Mouse (Mus musculus) limb, embryonic 11.5 days (tissue): ENCODE measurements around the gene Lamtor3. TPM values are rescaled to one million over a fixed set of nuclear protein-coding genes. Genes with fewer than 3 reads are reported as not detected.
A peak's percentile ranks its signal among the peaks of the same experiment; 100 is the strongest.

Experiments
- ATAC-seq: fragments of 200-750 bp; cut with Nextera tagmentation; 2 replicates; pipeline ENCODE4 v1.8.0; 2017; ENCODE audit warnings: low read depth; ENCODE audit not compliant: insufficient number of reproducible peaks, low FRiP score, low TSS enrichment
- DNase-seq: peaks from one replicate; pipeline ENCODE4 v3.0.0-alpha.2; 2015; ENCODE audit warnings: low spot score
- H3K27ac ChIP-seq: fragments of 300-500 bp; sonication (generic); replicated peaks from 2 replicates; pipeline ENCODE4 v1.5.1; 2014; ENCODE audit warnings: low read depth, mild to moderate bottlenecking, low read length
- H3K27me3 ChIP-seq: fragments of 300-500 bp; sonication (generic); 2 replicates; pipeline ENCODE4 v1.6.1; 2014; ENCODE audit warnings: mild to moderate bottlenecking, low read length, mixed read lengths; ENCODE audit not compliant: control insufficient read depth, insufficient read depth
- H3K36me3 ChIP-seq: fragments of 300-500 bp; sonication (generic); 2 replicates; pipeline ENCODE4 v1.6.1; 2014; ENCODE audit warnings: mild to moderate bottlenecking, low read length, moderate library complexity, mixed read lengths; ENCODE audit not compliant: control insufficient read depth, insufficient read depth
- H3K4me1 ChIP-seq: fragments of 300-500 bp; sonication (generic); 2 replicates; pipeline ENCODE4 v1.6.1; 2014; ENCODE audit warnings: low read length, mixed read lengths; ENCODE audit not compliant: control insufficient read depth, insufficient read depth
- H3K4me2 ChIP-seq: fragments of 300-500 bp; sonication (generic); 2 replicates; pipeline ENCODE4 v1.6.1; 2014; ENCODE audit warnings: low read depth, mild to moderate bottlenecking, moderate library complexity; ENCODE audit not compliant: severe bottlenecking
- H3K4me3 ChIP-seq: fragments of 300-500 bp; sonication (generic); 2 replicates; pipeline ENCODE4 v1.5.1; 2014; ENCODE audit warnings: low read depth, low read length
- H3K9ac ChIP-seq: fragments of 300-500 bp; sonication (generic); 2 replicates; pipeline ENCODE4 v1.6.1; 2014; ENCODE audit warnings: mild to moderate bottlenecking, low read length
- H3K9me3 ChIP-seq: fragments of 300-500 bp; sonication (generic); 2 replicates; pipeline ENCODE4 v1.6.1; 2016; ENCODE audit warnings: low read length; ENCODE audit not compliant: control insufficient read depth
- WGBS: fragments of 180-500 bp; shearing (Covaris S2); extraction: QIAGEN DNeasy Blood & Tissue Kit; methylation state at CpG from one replicate; pipeline ENCODE4 v1.1.7; 2014; 5-methylcytosine and 5-hydroxymethylcytosine counted together
- polyA plus RNA-seq: library from polyadenylated mRNA; unstranded; fragments of >200 nt; fragmentation: Nextera tagmentation; extraction: Ambion mirVana; gene quantifications from 2 replicates; pipeline ENCODE4 v1.2.1, GENCODE M21; 2014

Gene Lamtor3
- polyA plus RNA-seq, 1 experiment from 2014 or later: 99.8 TPM

- ATAC-seq: no peak
Observed at GRCm38 (mm10) chr3:137969951-137970350, 51.6 kb downstream of the Lamtor3 start.

GRCm38 (mm10) chr3:137972224-137972623 lies 53.9 kb downstream of the Lamtor3 start:
- Histone ChIP-seq H3K4me2 (no peak overlapping the region), H3K9me3 (no peaks in the 10 kb centered on the region), H3K27me3 (no peaks in the 10 kb centered on the region), H3K9ac (no peak overlapping the region), H3K4me1 (no peaks in the 10 kb centered on the region; the same call in 1 of the 2 replicates), H3K36me3 (no peaks in the 10 kb centered on the region), H3K27ac (no peak overlapping the region), H3K4me3 (no peak overlapping the region)
- WGBS: 83% methylated on average over 5 of the region's 5 CpGs
- ATAC-seq: no peak
- no peak for DNase-seq

More at GRCm38 (mm10) chr3:137969951-137970350, 51.6 kb downstream of the Lamtor3 start:
- Histone ChIP-seq H3K36me3 (no peaks in the 10 kb centered on the region), H3K4me3 (no peak overlapping the region), H3K4me2 (no peak overlapping the region), H3K27ac (no peak overlapping the region), H3K27me3 (no peaks in the 10 kb centered on the region), H3K9ac (no peak overlapping the region), H3K4me1 (no peaks in the 10 kb centered on the region), H3K9me3 (no peaks in the 10 kb centered on the region)
- DNase-seq: peak; percentile 52
- 49% methylated on average over 12 of the region's 12 CpGs for WGBS

- Histone ChIP-seq H3K9ac (no peak overlapping the region), H3K27me3 (no peaks in the 10 kb centered on the region), H3K4me1 (no peaks in the 10 kb centered on the region; the same call in 1 of the 2 replicates), H3K36me3 (no peaks in the 10 kb centered on the region), H3K4me3 (no peak overlapping the region), H3K27ac (no peak overlapping the region), H3K4me2 (no peak overlapping the region), H3K9me3 (no peaks in the 10 kb centered on the region)
- no peak for ATAC-seq
- 93% methylated on average over 7 of the region's 7 CpGs for WGBS
- DNase-seq: no peak
Observed at GRCm38 (mm10) chr3:137972989-137973388, 54.7 kb downstream of the Lamtor3 start.

GRCm38 (mm10) chr3:137974306-137974705 lies 56.0 kb downstream of the Lamtor3 start:
- Histone ChIP-seq H3K9me3 (no peaks in the 10 kb centered on the region), H3K4me2 (no peak overlapping the region), H3K4me3 (no peak overlapping the region), H3K36me3 (no peaks in the 10 kb centered on the region), H3K27ac (no peak overlapping the region), H3K4me1 (no peaks in the 10 kb centered on the region; the same call in 1 of the 2 replicates), H3K9ac (no peak overlapping the region), H3K27me3 (no peaks in the 10 kb centered on the region)
- ATAC-seq (no peak), DNase-seq (no peak)
- 61% methylated on average over 8 of the region's 8 CpGs for WGBS

GRCm38 (mm10) chr3:137975435-137975834 lies 57.1 kb downstream of the Lamtor3 start:
- H3K9me3 ChIP-seq: no peaks in the 10 kb centered on the region
- H3K4me1 ChIP-seq: no peaks in the 10 kb centered on the region; the same call in 1 of the 2 replicates
- no peak overlapping the region for H3K27ac ChIP-seq
- no peak overlapping the region for H3K4me2 ChIP-seq
- H3K27me3 ChIP-seq: no peaks in the 10 kb centered on the region
- ATAC-seq (no peak), DNase-seq (no peak)
- no peak overlapping the region for H3K4me3 ChIP-seq
- no peak overlapping the region for H3K9ac ChIP-seq
- WGBS: 86% methylated on average over 7 of the region's 7 CpGs
- H3K36me3 ChIP-seq: no peaks in the 10 kb centered on the region

- H3K4me2 ChIP-seq: no peak overlapping the region
- ATAC-seq: no peak
- no peak overlapping the region for H3K27ac ChIP-seq
- no peaks in the 10 kb centered on the region for H3K36me3 ChIP-seq
- H3K4me3 ChIP-seq: no peak overlapping the region
- WGBS: 88% methylated on average over 17 of the region's 17 CpGs
- H3K9me3 ChIP-seq: no peaks in the 10 kb centered on the region
- DNase-seq: no peak
- H3K4me1 ChIP-seq: no peaks in the 10 kb centered on the region; the same call in 1 of the 2 replicates
- no peak overlapping the region for H3K9ac ChIP-seq
- no peaks in the 10 kb centered on the region for H3K27me3 ChIP-seq
Observed at GRCm38 (mm10) chr3:137975856-137976423, 57.6 kb downstream of the Lamtor3 start.

- peak; percentile 38 for DNase-seq
- Histone ChIP-seq H3K4me1 (no peaks in the 10 kb centered on the region; the same call in 1 of the 2 replicates), H3K36me3 (no peaks in the 10 kb centered on the region), H3K9me3 (no peaks in the 10 kb centered on the region), H3K4me3 (no peak overlapping the region), H3K27ac (no peak overlapping the region), H3K27me3 (no peaks in the 10 kb centered on the region), H3K4me2 (no peak overlapping the region), H3K9ac (no peak overlapping the region)
- ATAC-seq: no peak
- WGBS: 38% methylated on average over 9 of the region's 9 CpGs
Observed at GRCm38 (mm10) chr3:137976943-137977628, 58.8 kb downstream of the Lamtor3 start.

GRCm38 (mm10) chr3:137977629-137978041 lies 59.3 kb downstream of the Lamtor3 start:
- H3K27ac ChIP-seq: no peak overlapping the region
- WGBS: 40% methylated on average over 6 of the region's 6 CpGs
- ATAC-seq: no peak

More at GRCm38 (mm10) chr3:137977629-137978041, 59.3 kb downstream of the Lamtor3 start:
- no peak for DNase-seq
- Histone ChIP-seq H3K4me1 (no peaks in the 10 kb centered on the region; the same call in 1 of the 2 replicates), H3K4me3 (no peak overlapping the region), H3K9me3 (no peaks in the 10 kb centered on the region), H3K27me3 (no peaks in the 10 kb centered on the region), H3K36me3 (no peaks in the 10 kb centered on the region), H3K4me2 (no peak overlapping the region), H3K9ac (no peak overlapping the region)
